Mouse (Mus musculus) effector memory CD4-positive, alpha-beta T cell, adult 5 months (primary cell): ENCODE data around the gene Rhbg. TPM values are rescaled to one million over a fixed set of nuclear protein-coding genes. Genes with fewer than 3 reads are reported as not detected.

Source experiments
- polyA plus RNA-seq: library from polyadenylated mRNA; unstranded; fragments of 100-300 nt; shearing (Covaris generic); gene quantifications from one replicate; pipeline ENCODE4 v1.2.1, GENCODE M21; 2017

Rhbg gene
- not detected for polyA plus RNA-seq

DNA sequence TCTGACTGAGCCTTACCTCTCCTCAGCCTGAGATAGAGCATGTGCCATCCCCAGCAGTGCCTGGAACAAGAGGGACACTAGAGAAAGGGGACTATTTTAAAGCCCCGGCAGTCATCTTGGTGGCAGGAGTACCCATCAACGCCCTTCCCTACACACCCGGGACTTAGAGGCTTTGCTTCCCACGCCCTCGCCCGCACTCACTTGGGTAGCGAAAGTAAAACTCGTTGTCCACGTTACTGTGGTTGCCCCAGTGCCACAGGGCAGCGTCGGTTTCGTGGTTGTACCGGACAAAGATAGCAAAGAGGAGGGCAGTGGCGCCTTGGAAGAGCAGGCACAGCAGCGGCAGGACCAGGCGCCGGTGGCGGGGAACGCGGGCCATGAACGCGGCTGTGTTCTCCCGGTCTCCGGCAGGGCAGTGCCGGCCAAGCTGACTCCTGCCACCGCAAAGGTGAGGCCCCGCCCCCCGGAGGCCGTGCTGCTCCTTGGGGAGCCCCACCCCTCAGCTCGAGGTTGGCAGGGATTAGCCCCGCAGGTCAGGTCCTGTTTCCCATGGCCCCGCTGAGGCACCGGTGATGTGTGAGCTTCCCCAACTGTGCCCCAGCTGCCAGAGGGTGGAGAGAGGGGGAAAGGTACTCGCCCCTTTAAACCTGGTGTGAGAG lies at the start of gene Rhbg:
Gene Rhbg (minus strand): TSS at position 442 of the 659 bp plus-strand sequence.

GRCm38 (mm10) chr3:88296561-88297318 lies 42.2 kb upstream of the Rhbg start, which contains the start of the genes Tsacc and Cct3:
Gene Tsacc, minus strand, starts transcription at chr3:88296999.
Gene Cct3, plus strand, starts transcription at chr3:88297116.

GRCm38 (mm10) chr3:88287110-88287509 lies 32.6 kb upstream of the Rhbg start, which contains the start of gene Gm38392:
Gene Gm38392, minus strand, starts transcription at chr3:88287210.

Other genes with a start within 250 kb of the Rhbg start
- not detected for gene Hapln2, start 227.1 kb downstream of the Rhbg start, polyA plus RNA-seq
- 18.1 TPM for gene Gpatch4, start 211.6 kb downstream of the Rhbg start, polyA plus RNA-seq
- 40.9 TPM for gene Naxe, start 196.2 kb downstream of the Rhbg start, polyA plus RNA-seq
- gene Ttc24, start 176.4 kb downstream of the Rhbg start, polyA plus RNA-seq = not detected
- gene Iqgap3, start 172.7 kb downstream of the Rhbg start, polyA plus RNA-seq = 0.67 TPM
- 208 TPM for gene Mef2d, start 112.3 kb downstream of the Rhbg start, polyA plus RNA-seq
- not detected for gene Gm38392, start 32.5 kb upstream of the Rhbg start, polyA plus RNA-seq
- gene Tsacc, start 42.3 kb upstream of the Rhbg start, polyA plus RNA-seq = 6.0 TPM
- gene Cct3, start 42.4 kb upstream of the Rhbg start, polyA plus RNA-seq = 267 TPM
- 174 TPM for gene Glmp, start 70.3 kb upstream of the Rhbg start, polyA plus RNA-seq
- gene Tmem79, start 81.4 kb upstream of the Rhbg start, polyA plus RNA-seq = 0.31 TPM
- 51.1 TPM for gene Smg5, start 81.6 kb upstream of the Rhbg start, polyA plus RNA-seq
- gene Paqr6, start 109.9 kb upstream of the Rhbg start, polyA plus RNA-seq = not detected
- gene Bglap3, start 118.0 kb upstream of the Rhbg start, polyA plus RNA-seq = not detected
- gene Bglap2, start 124.0 kb upstream of the Rhbg start, polyA plus RNA-seq = not detected
- not detected for gene Bglap, start 129.8 kb upstream of the Rhbg start, polyA plus RNA-seq
- gene Pmf1, start 155.6 kb upstream of the Rhbg start, polyA plus RNA-seq = 33.5 TPM
- gene Slc25a44, start 170.4 kb upstream of the Rhbg start, polyA plus RNA-seq = 12.7 TPM
- gene Sema4a, start 206.5 kb upstream of the Rhbg start, polyA plus RNA-seq = 109 TPM